Mouse (Mus musculus) liver, embryonic 14.5 days (tissue): ENCODE data around the gene Phex. TPM values are rescaled to one million over a fixed set of nuclear protein-coding genes. Genes with fewer than 3 reads are reported as not detected.

Experiments used
- ATAC-seq: fragments of 200-750 bp; cut with Nextera tagmentation; 2 replicates; pipeline ENCODE4 v1.8.0; 2017; ENCODE audit warnings: moderate number of reproducible peaks, mild to moderate bottlenecking, moderate library complexity; ENCODE audit not compliant: insufficient read depth
- DNase-seq, 3 experiments: peaks; one replicate each; pipeline ENCODE4 v3.0.0-alpha.2; 2012 to 2013; ENCODE audit warnings: low read depth in 3 of 3, low spot score in 3 of 3
- H3K27ac ChIP-seq: fragments of 300-500 bp; sonication (generic); 2 replicates; pipeline ENCODE4 v1.5.1; 2014; ENCODE audit warnings: moderate library complexity, mild to moderate bottlenecking, control low read depth, inconsistent platforms
- H3K27me3 ChIP-seq: fragments of 300-500 bp; sonication (generic); 2 replicates; pipeline ENCODE4 v1.6.1; 2014; ENCODE audit warnings: mild to moderate bottlenecking, low read length, moderate library complexity; ENCODE audit not compliant: control insufficient read depth, insufficient read depth
- H3K36me3 ChIP-seq: fragments of 300-500 bp; sonication (generic); replicated peaks from 2 replicates; pipeline ENCODE4 v1.6.1; 2014; ENCODE audit warnings: low read depth; ENCODE audit not compliant: control insufficient read depth, insufficient read depth
- H3K4me1 ChIP-seq, 2 experiments: fragments of 200-500 bp in 1 of 2; fragments of 300-500 bp in 1 of 2; sonication (generic) in 1 of 2; replicated peaks; 2 replicates each; pipeline ENCODE4 v1.6.1; 2012 to 2014; ENCODE audit warnings: antibody characterized with exemption in 1 of 2, inconsistent platforms in 1 of 2, low read length in 1 of 2; ENCODE audit not compliant: control insufficient read depth in 2 of 2, insufficient read depth in 2 of 2
- H3K4me2 ChIP-seq: fragments of 300-500 bp; sonication (generic); 2 replicates; pipeline ENCODE4 v1.6.1; 2014; ENCODE audit warnings: low read depth, mild to moderate bottlenecking, control low read depth, moderate library complexity
- H3K4me3 ChIP-seq, 2 experiments: fragments of 200-500 bp in 1 of 2; fragments of 300-500 bp in 1 of 2; sonication (generic) in 1 of 2; 2 replicates each; pipeline ENCODE4 v1.5.1; 2012 to 2014; ENCODE audit warnings: low read depth in 2 of 2, low read length in 2 of 2, mild to moderate bottlenecking in 2 of 2, control low read depth in 1 of 2, inconsistent platforms in 1 of 2, moderate library complexity in 1 of 2; ENCODE audit not compliant: insufficient read depth in 1 of 2
- H3K9ac ChIP-seq: fragments of 300-500 bp; sonication (generic); replicated peaks from 2 replicates; pipeline ENCODE4 v1.6.1; 2014; ENCODE audit warnings: mild to moderate bottlenecking, control low read depth, moderate library complexity
- H3K9me3 ChIP-seq: fragments of 300-500 bp; sonication (generic); 2 replicates; pipeline ENCODE4 v1.6.1; 2016; ENCODE audit warnings: low read length, mixed read lengths; ENCODE audit not compliant: control insufficient read depth
- CTCF ChIP-seq: IDR thresholded peaks from 2 replicates; pipeline ENCODE4 v1.5.1; 2016; ENCODE audit warnings: antibody characterized with exemption, low read depth, control low read depth
- EP300 ChIP-seq: IDR thresholded peaks from 2 replicates; pipeline ENCODE4 v1.6.1; 2016; ENCODE audit warnings: antibody characterized with exemption, low read depth
- WGBS: fragments of 180-500 bp; shearing (Covaris S2); extraction: QIAGEN DNeasy Blood & Tissue Kit; methylation state at CpG from one replicate; pipeline ENCODE4 v1.1.7; 2014; ENCODE audit not compliant: insufficient replicate concordance; 5-methylcytosine and 5-hydroxymethylcytosine counted together
- polyA plus RNA-seq, 2 experiments: library from polyadenylated mRNA; depleted of rRNA in 1 of 2; stranded (reverse) in 1 of 2; unstranded in 1 of 2; fragments of >200 nt; fragmentation: Nextera tagmentation in 1 of 2; extraction: Ambion mirVana in 1 of 2; gene quantifications; 2 replicates each; pipeline versions ENCODE4 v1.2.1 to v1.2.3; 2012 to 2014

The Phex gene
- polyA plus RNA-seq, 2 experiments = 0.01 TPM; not detected in 1

GRCm38 (mm10) chrX:157269726-157270305 lies 145.3 kb downstream of the Phex start:
- Histone ChIP-seq H3K9ac (no peak overlapping the region), H3K4me2 (no peak overlapping the region), H3K4me3 (no peak overlapping the region), H3K36me3 (no peaks in the 10 kb centered on the region), H3K9me3 (no peaks in the 10 kb centered on the region), H3K27ac (no peak overlapping the region), H3K4me1 (no peaks in the 10 kb centered on the region), H3K27me3 (no peaks in the 10 kb centered on the region)
- no peak for TF ChIP-seq CTCF
- no peak for TF ChIP-seq EP300
- ATAC-seq = no peak
- 55% methylated on average over 5 of the region's 5 CpGs for WGBS
- no peak for DNase-seq

GRCm38 (mm10) chrX:157268141-157268540 lies 147.0 kb downstream of the Phex start:
- Histone ChIP-seq H3K9me3 (no peaks in the 10 kb centered on the region), H3K27ac (no peak overlapping the region), H3K27me3 (no peaks in the 10 kb centered on the region), H3K9ac (no peak overlapping the region), H3K36me3 (no peaks in the 10 kb centered on the region), H3K4me1 (no peaks in the 10 kb centered on the region), H3K4me3 (no peak overlapping the region), H3K4me2 (no peak overlapping the region)
- DNase-seq (no peak), ATAC-seq (no peak)
- 50% methylated on average over 1 of the region's 1 CpGs for WGBS
- TF ChIP-seq CTCF (no peak), EP300 (no peak)

- H3K4me2 ChIP-seq = no peak overlapping the region
- H3K4me3 ChIP-seq = no peak overlapping the region
- no peaks in the 10 kb centered on the region for H3K36me3 ChIP-seq
- H3K27ac ChIP-seq = no peak overlapping the region
- no peaks in the 10 kb centered on the region for H3K4me1 ChIP-seq
- ATAC-seq = no peak
- no peaks in the 10 kb centered on the region for H3K27me3 ChIP-seq
- WGBS = 67% methylated on average over 1 of the region's 1 CpGs
- TF ChIP-seq EP300 (no peak), CTCF (no peak)
- no peaks in the 10 kb centered on the region for H3K9me3 ChIP-seq
- DNase-seq = no peak
- no peak overlapping the region for H3K9ac ChIP-seq
These were observed 212.4 kb downstream of the Phex start for GRCm38 (mm10) chrX:157202736-157203135.

GRCm38 (mm10) chrX:157184167-157184566 lies 230.9 kb downstream of the Phex start:
- H3K4me1 ChIP-seq = no peaks in the 10 kb centered on the region
- no peak for ATAC-seq
- no peaks in the 10 kb centered on the region for H3K36me3 ChIP-seq

GRCm38 (mm10) chrX:157180845-157181244 lies 234.3 kb downstream of the Phex start:
- DNase-seq (no peak), ATAC-seq (no peak)
- no peaks in the 10 kb centered on the region for H3K36me3 ChIP-seq
- WGBS = 76% methylated on average over 1 of the region's 1 CpGs
- no peaks in the 10 kb centered on the region for H3K4me1 ChIP-seq
- TF ChIP-seq EP300 (no peak), CTCF (no peak)
- H3K4me2 ChIP-seq = no peak overlapping the region
- no peak overlapping the region for H3K4me3 ChIP-seq
- no peaks in the 10 kb centered on the region for H3K9me3 ChIP-seq
- no peaks in the 10 kb centered on the region for H3K27me3 ChIP-seq
- no peak overlapping the region for H3K27ac ChIP-seq
- H3K9ac ChIP-seq = no peak overlapping the region

More at GRCm38 (mm10) chrX:157184167-157184566, 230.9 kb downstream of the Phex start:
- Histone ChIP-seq H3K9me3 (no peaks in the 10 kb centered on the region), H3K9ac (no peak overlapping the region), H3K4me3 (no peak overlapping the region), H3K27me3 (no peaks in the 10 kb centered on the region), H3K27ac (no peak overlapping the region), H3K4me2 (no peak overlapping the region)
- WGBS = 59% methylated on average over 4 of the region's 4 CpGs
- no peak for TF ChIP-seq CTCF
- TF ChIP-seq EP300 = no peak
- DNase-seq = no peak
